Mouse (Mus musculus): ENCODE data around the gene Lhfpl4. TPM values are rescaled to one million over a fixed set of nuclear protein-coding genes. Genes with fewer than 3 reads are reported as not detected.

Lhfpl4 gene
- polyA plus RNA-seq, 1 experiment from 2014 or later: 0.70 TPM

- ATAC-seq: no peak
Observed at GRCm38 (mm10) chr6:113166661-113167251, 28.4 kb downstream of the Lhfpl4 start.

GRCm38 (mm10) chr6:113163513-113163912, 31.7 kb downstream of the Lhfpl4 start:
- Histone ChIP-seq H3K27me3 (replicated peaks) (no peaks in the 10 kb centered on the region), H3K9ac (no peak overlapping the region), H3K27ac (no peak overlapping the region), H3K9me3 (replicated peaks) (no peaks in the 10 kb centered on the region), H3K4me2 (no peak overlapping the region), H3K36me3 (no peaks in the 10 kb centered on the region; the same call in 1 of the 2 replicates), H3K4me1 (no peaks in the 10 kb centered on the region), H3K4me3 (no peak overlapping the region)
- no peak for ATAC-seq

More at GRCm38 (mm10) chr6:113166661-113167251, 28.4 kb downstream of the Lhfpl4 start:
- Histone ChIP-seq H3K27me3 (replicated peaks) (0 out of 2 replicates have a peak, but pooled peaks cover 3% of the 10 kb centered on the region), H3K4me3 (no peak overlapping the region), H3K4me2 (no peak overlapping the region), H3K36me3 (no peaks in the 10 kb centered on the region), H3K9me3 (replicated peaks) (no peaks in the 10 kb centered on the region), H3K4me1 (no peaks in the 10 kb centered on the region), H3K27ac (no peak overlapping the region), H3K9ac (no peak overlapping the region)
- WGBS (ENCODE audit: insufficient replicate concordance): 67% methylated on average over 17 of the region's 17 CpGs

GRCm38 (mm10) chr6:113161982-113162381, 33.2 kb downstream of the Lhfpl4 start:
- H3K27me3 ChIP-seq (replicated peaks): no peaks in the 10 kb centered on the region
- H3K9me3 ChIP-seq (replicated peaks): no peaks in the 10 kb centered on the region
- no peaks in the 10 kb centered on the region for H3K4me1 ChIP-seq
- no peak overlapping the region for H3K9ac ChIP-seq
- no peak overlapping the region for H3K4me2 ChIP-seq
- H3K36me3 ChIP-seq: peaks cover 13% of the 10 kb centered on the region
- H3K27ac ChIP-seq: no peak overlapping the region
- no peak overlapping the region for H3K4me3 ChIP-seq
- ATAC-seq: no peak
- 83% methylated on average over 1 of the region's 1 CpGs for WGBS (ENCODE audit: insufficient replicate concordance)

GRCm38 (mm10) chr6:113160106-113160505, 35.1 kb downstream of the Lhfpl4 start:
- WGBS (ENCODE audit: insufficient replicate concordance): 92% methylated on average over 10 of the region's 10 CpGs

GRCm38 (mm10) chr6:113156064-113156463, 39.1 kb downstream of the Lhfpl4 start:
- Histone ChIP-seq H3K4me3 (no peak overlapping the region), H3K4me1 (no peaks in the 10 kb centered on the region; the same call in 1 of the 2 replicates), H3K27me3 (replicated peaks) (no peaks in the 10 kb centered on the region), H3K4me2 (no peak overlapping the region), H3K27ac (no peak overlapping the region), H3K9ac (no peak overlapping the region), H3K36me3 (peaks cover 64% of the 10 kb centered on the region), H3K9me3 (replicated peaks) (no peaks in the 10 kb centered on the region)
- WGBS (ENCODE audit: insufficient replicate concordance): 82% methylated on average over 4 of the region's 4 CpGs
- no peak for ATAC-seq

More at GRCm38 (mm10) chr6:113160106-113160505, 35.1 kb downstream of the Lhfpl4 start:
- Histone ChIP-seq H3K27me3 (replicated peaks) (no peaks in the 10 kb centered on the region), H3K36me3 (peaks cover 23% of the 10 kb centered on the region), H3K9me3 (replicated peaks) (no peaks in the 10 kb centered on the region), H3K4me1 (no peaks in the 10 kb centered on the region), H3K9ac (no peak overlapping the region), H3K27ac (no peak overlapping the region), H3K4me3 (no peak overlapping the region), H3K4me2 (no peak overlapping the region)
- no peak for ATAC-seq

GRCm38 (mm10) chr6:113154886-113155285, 40.3 kb downstream of the Lhfpl4 start:
- H3K4me2 ChIP-seq: no peak overlapping the region
- WGBS (ENCODE audit: insufficient replicate concordance): 60% methylated on average over 6 of the region's 6 CpGs
- no peak overlapping the region for H3K9ac ChIP-seq
- H3K4me1 ChIP-seq: no peaks in the 10 kb centered on the region; the same call in 1 of the 2 replicates
- H3K27ac ChIP-seq: no peak overlapping the region
- ATAC-seq: 0 out of 2 replicates have a peak, but pooled peaks have one; percentile 35
- no peaks in the 10 kb centered on the region for H3K27me3 ChIP-seq (replicated peaks)
- peaks cover 76% of the 10 kb centered on the region for H3K36me3 ChIP-seq
- no peak overlapping the region for H3K4me3 ChIP-seq
- no peaks in the 10 kb centered on the region for H3K9me3 ChIP-seq (replicated peaks)

- no peak overlapping the region for H3K9ac ChIP-seq
- H3K4me2 ChIP-seq: no peak overlapping the region
- no peaks in the 10 kb centered on the region for H3K9me3 ChIP-seq (replicated peaks)
- no peaks in the 10 kb centered on the region for H3K27me3 ChIP-seq (replicated peaks)
- H3K4me3 ChIP-seq: no peak overlapping the region
- no peak overlapping the region for H3K27ac ChIP-seq
- H3K4me1 ChIP-seq: no peaks in the 10 kb centered on the region; the same call in 1 of the 2 replicates
- WGBS (ENCODE audit: insufficient replicate concordance): 90% methylated on average over 8 of the region's 8 CpGs
- ATAC-seq: no peak
- peaks cover 84% of the 10 kb centered on the region for H3K36me3 ChIP-seq
Observed at GRCm38 (mm10) chr6:113154071-113154470, 41.1 kb downstream of the Lhfpl4 start.

- Histone ChIP-seq H3K4me1 (no peaks in the 10 kb centered on the region), H3K27ac (no peak overlapping the region), H3K9me3 (replicated peaks) (no peaks in the 10 kb centered on the region), H3K4me2 (no peak overlapping the region), H3K9ac (no peak overlapping the region), H3K4me3 (no peak overlapping the region), H3K36me3 (peaks cover 94% of the 10 kb centered on the region), H3K27me3 (replicated peaks) (no peaks in the 10 kb centered on the region)
- no peak for ATAC-seq
- 86% methylated on average over 4 of the region's 4 CpGs for WGBS (ENCODE audit: insufficient replicate concordance)
Observed at GRCm38 (mm10) chr6:113145249-113145648, 49.9 kb downstream of the Lhfpl4 start.

- H3K4me1 ChIP-seq: no peaks in the 10 kb centered on the region
- H3K27me3 ChIP-seq (replicated peaks): no peaks in the 10 kb centered on the region
- peaks cover 94% of the 10 kb centered on the region for H3K36me3 ChIP-seq
- no peaks in the 10 kb centered on the region for H3K9me3 ChIP-seq (replicated peaks)
- no peak overlapping the region for H3K27ac ChIP-seq
- H3K4me2 ChIP-seq: no peak overlapping the region
- no peak overlapping the region for H3K4me3 ChIP-seq
- H3K9ac ChIP-seq: no peak overlapping the region
- ATAC-seq: no peak
- WGBS (ENCODE audit: insufficient replicate concordance): 92% methylated on average over 1 of the region's 1 CpGs
Observed at GRCm38 (mm10) chr6:113144764-113145163, 50.4 kb downstream of the Lhfpl4 start.

- Histone ChIP-seq H3K4me1 (no peaks in the 10 kb centered on the region), H3K27me3 (replicated peaks) (no peaks in the 10 kb centered on the region), H3K4me2 (no peak overlapping the region), H3K4me3 (no peak overlapping the region), H3K27ac (no peak overlapping the region), H3K9ac (no peak overlapping the region), H3K9me3 (replicated peaks) (no peaks in the 10 kb centered on the region), H3K36me3 (peaks cover 93% of the 10 kb centered on the region)
- WGBS (ENCODE audit: insufficient replicate concordance): 78% methylated on average over 1 of the region's 1 CpGs
- no peak for ATAC-seq
Observed at GRCm38 (mm10) chr6:113141389-113142094, 53.6 kb downstream of the Lhfpl4 start.

- H3K4me3 ChIP-seq: no peak overlapping the region
- no peak overlapping the region for H3K4me2 ChIP-seq
- peaks cover 75% of the 10 kb centered on the region for H3K36me3 ChIP-seq
- ATAC-seq: no peak
- H3K9ac ChIP-seq: no peak overlapping the region
- no peaks in the 10 kb centered on the region for H3K4me1 ChIP-seq
- H3K27me3 ChIP-seq (replicated peaks): no peaks in the 10 kb centered on the region
- WGBS (ENCODE audit: insufficient replicate concordance): 75% methylated on average over 2 of the region's 2 CpGs
- no peak overlapping the region for H3K27ac ChIP-seq
- H3K9me3 ChIP-seq (replicated peaks): no peaks in the 10 kb centered on the region
Observed at GRCm38 (mm10) chr6:113133360-113133759, 61.8 kb downstream of the Lhfpl4 start.

- H3K27ac ChIP-seq: no peak overlapping the region
- H3K36me3 ChIP-seq: peaks cover 91% of the 10 kb centered on the region
- H3K4me1 ChIP-seq: no peaks in the 10 kb centered on the region
- no peak overlapping the region for H3K9ac ChIP-seq
- no peak overlapping the region for H3K4me3 ChIP-seq
- no peak for ATAC-seq
- 86% methylated on average over 10 of the region's 10 CpGs for WGBS (ENCODE audit: insufficient replicate concordance)
- no peaks in the 10 kb centered on the region for H3K27me3 ChIP-seq (replicated peaks)
- no peak overlapping the region for H3K4me2 ChIP-seq
- no peaks in the 10 kb centered on the region for H3K9me3 ChIP-seq (replicated peaks)
Observed at GRCm38 (mm10) chr6:113120806-113121205, 74.4 kb downstream of the Lhfpl4 start.
